Mouse (Mus musculus) kidney, adult 2 months (tissue): ENCODE data around the gene Dbil5. TPM values are rescaled to one million over a fixed set of nuclear protein-coding genes. Genes with fewer than 3 reads are reported as not detected.
"Not testable (repeated sequence)": the region's sequence is repeated elsewhere in the genome, so short reads cannot be mapped to it uniquely, and the experiment has no call there.

Experiments used
- DNase-seq: peaks from one replicate; pipeline ENCODE4 v3.0.0; 2021
- H3K27ac ChIP-seq: fragments of 200-500 bp; 2 replicates; pipeline ENCODE4 v1.5.1; 2012; ENCODE audit warnings: low read depth, low read length, control low read depth, inconsistent platforms; ENCODE audit not compliant: insufficient read depth
- H3K27me3 ChIP-seq: fragments of 200-500 bp; replicated peaks from 2 replicates; pipeline ENCODE4 v1.6.1; 2012; ENCODE audit warnings: mild to moderate bottlenecking, moderate library complexity, low read length, inconsistent platforms; ENCODE audit not compliant: control insufficient read depth, insufficient read depth
- H3K36me3 ChIP-seq: fragments of 200-500 bp; 2 replicates; pipeline ENCODE4 v1.6.1; 2012; ENCODE audit warnings: mild to moderate bottlenecking, moderate library complexity, low read length, inconsistent platforms; ENCODE audit not compliant: control insufficient read depth, insufficient read depth
- H3K4me1 ChIP-seq: fragments of 200-500 bp; 2 replicates; pipeline ENCODE4 v1.6.1; 2011; ENCODE audit warnings: low read length; ENCODE audit not compliant: control insufficient read depth, insufficient read depth
- H3K4me3 ChIP-seq: fragments of 200-500 bp; 2 replicates; pipeline ENCODE4 v1.5.1; 2011; ENCODE audit warnings: mild to moderate bottlenecking, low read depth, low read length, control low read depth; ENCODE audit not compliant: insufficient read depth
- CTCF ChIP-seq: fragments of 200-500 bp; conservative IDR thresholded peaks from 2 replicates; pipeline ENCODE4 v1.5.1; 2011; ENCODE audit warnings: low read depth, mild to moderate bottlenecking, control low read depth, low read length, moderate library complexity, mixed read lengths; ENCODE audit not compliant: insufficient read depth, insufficient read length
- POLR2A ChIP-seq: fragments of 200-500 bp; IDR thresholded peaks from one replicate; pipeline ENCODE4 v1.6.1; 2011; ENCODE audit warnings: low read depth, low read length, control low read depth
- WGBS: fragments of 180-500 bp; shearing (Covaris S2); methylation state at CpG from one replicate; pipeline ENCODE4 v1.1.7; 2018; 5-methylcytosine and 5-hydroxymethylcytosine counted together
- polyA plus RNA-seq: library from polyadenylated mRNA; depleted of rRNA; stranded (reverse); fragments of >200 nt; gene quantifications from 2 replicates; pipeline ENCODE4 v1.2.3, GENCODE M21; 2012

Dbil5 gene
- polyA plus RNA-seq, 1 experiment, result 0.58 TPM

- Histone ChIP-seq H3K27me3 (no peaks in the 10 kb centered on the region), H3K4me3 (no peak overlapping the region), H3K4me1 (no peaks in the 10 kb centered on the region), H3K36me3 (no peaks in the 10 kb centered on the region), H3K27ac (no peak overlapping the region)
- DNase-seq, result no peak
- TF ChIP-seq POLR2A (no peak), CTCF (no peak)
- 94% methylated on average over 6 of the region's 6 CpGs for WGBS
These were observed 30.5 kb upstream of the Dbil5 start for GRCm38 (mm10) chr11:76186908-76187307.

- WGBS, result 44% methylated on average over 8 of the region's 8 CpGs
These were observed 21.0 kb upstream of the Dbil5 start for GRCm38 (mm10) chr11:76196275-76196976.

GRCm38 (mm10) chr11:76196977-76197469, 20.4 kb upstream of the Dbil5 start:
- H3K4me3 ChIP-seq, result no peak overlapping the region

More at GRCm38 (mm10) chr11:76196275-76196976, 21.0 kb upstream of the Dbil5 start:
- Histone ChIP-seq H3K27me3 (no peaks in the 10 kb centered on the region), H3K27ac (no peak overlapping the region), H3K36me3 (no peaks in the 10 kb centered on the region), H3K4me3 (no peak overlapping the region), H3K4me1 (no peaks in the 10 kb centered on the region; the same call in 1 of the 2 replicates)
- TF ChIP-seq POLR2A (no peak), CTCF (no peak)
- DNase-seq, result peak; percentile 27

GRCm38 (mm10) chr11:76201761-76202674, 15.4 kb upstream of the Dbil5 start:
- Histone ChIP-seq H3K27me3 (no peaks in the 10 kb centered on the region), H3K36me3 (no peaks in the 10 kb centered on the region), H3K4me1 (no peaks in the 10 kb centered on the region; the same call in 1 of the 2 replicates), H3K27ac (no peak overlapping the region), H3K4me3 (peak overlapping the region; percentile 82)
- under 1% methylated on average over 89 of the region's 90 CpGs for WGBS
- peak; percentile 92 for DNase-seq
- TF ChIP-seq POLR2A (no peak), CTCF (no peak)

More at GRCm38 (mm10) chr11:76196977-76197469, 20.4 kb upstream of the Dbil5 start:
- no peaks in the 10 kb centered on the region for H3K27me3 ChIP-seq
- no peak for DNase-seq
- WGBS, result 66% methylated on average over 8 of the region's 8 CpGs
- TF ChIP-seq CTCF, result no peak
- H3K27ac ChIP-seq, result no peak overlapping the region
- no peaks in the 10 kb centered on the region; the same call in 1 of the 2 replicates for H3K4me1 ChIP-seq
- no peaks in the 10 kb centered on the region for H3K36me3 ChIP-seq

GRCm38 (mm10) chr11:76206793-76207192, 10.6 kb upstream of the Dbil5 start:
- Histone ChIP-seq H3K36me3 (no peaks in the 10 kb centered on the region), H3K27me3 (no peaks in the 10 kb centered on the region), H3K4me3 (no peak overlapping the region), H3K27ac (no peak overlapping the region), H3K4me1 (no peaks in the 10 kb centered on the region; the same call in 1 of the 2 replicates)
- 80% methylated on average over 5 of the region's 5 CpGs for WGBS
- TF ChIP-seq POLR2A, result no peak
- TF ChIP-seq CTCF, result no peak
- DNase-seq, result no peak

- H3K27ac ChIP-seq, result no peak overlapping the region
- no peaks in the 10 kb centered on the region for H3K36me3 ChIP-seq
- WGBS, result 79% methylated on average over 13 of the region's 13 CpGs
- no peaks in the 10 kb centered on the region for H3K4me1 ChIP-seq
- DNase-seq, result no peak
- no peak overlapping the region for H3K4me3 ChIP-seq
- TF ChIP-seq CTCF (no peak), POLR2A (no peak)
- H3K27me3 ChIP-seq, result no peaks in the 10 kb centered on the region
These were observed 7.0 kb upstream of the Dbil5 start for GRCm38 (mm10) chr11:76210228-76210985.

- not testable (repeated sequence) for H3K4me3 ChIP-seq, H3K27me3 ChIP-seq, DNase-seq, H3K27ac ChIP-seq, H3K36me3 ChIP-seq, H3K4me1 ChIP-seq
- 81% methylated on average over 5 of the region's 6 CpGs for WGBS
These were observed 5.8 kb upstream of the Dbil5 start for GRCm38 (mm10) chr11:76211595-76211994.
